Mouse (Mus musculus): Measurements from ENCODE around the gene Hspa12a.

DNA sequence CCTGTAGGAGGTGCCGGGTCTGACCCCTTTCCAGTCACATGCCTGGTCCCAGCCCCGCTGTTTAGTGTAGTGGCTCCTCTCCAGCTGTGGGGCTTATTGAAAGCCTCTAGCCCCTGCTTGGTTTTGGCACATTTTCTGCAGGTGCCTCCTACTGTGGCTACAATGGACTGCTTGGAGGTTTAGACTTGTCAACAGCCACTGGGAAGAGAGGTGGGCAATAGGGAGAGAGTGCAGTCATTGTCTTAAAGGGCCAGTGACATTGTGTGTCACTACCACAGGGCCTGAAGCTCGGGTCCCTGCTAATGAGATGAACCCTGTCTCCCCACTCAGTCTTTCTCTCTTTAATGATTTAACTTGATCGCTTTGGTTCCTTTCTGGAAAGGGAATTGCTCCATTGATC is 10.4 kb downstream of the Hspa12a start:
- TF ChIP-seq POLR2A (IDR thresholded peaks at IDR 0.05; ENCODE audit: low read depth, low read length) (no peak), CTCF (IDR thresholded peaks at IDR 0.05; ENCODE audit: extremely low read depth, insufficient read depth, insufficient read length, insufficient replicate concordance) (no peak)

Data from spleen, adult 2 months (tissue).